Mouse (Mus musculus): ENCODE results near the gene Mybph. TPM values are rescaled to one million over a fixed set of nuclear protein-coding genes. Genes with fewer than 3 reads are reported as not detected.
A peak's percentile ranks its signal among the peaks of the same experiment; 100 is the strongest.

Mybph gene
- polyA plus RNA-seq, 1 experiment from 2014 or later, result 0.17 TPM

- H3K36me3 ChIP-seq (ENCODE audit: control insufficient read depth, insufficient read depth, low read length), result no peaks in the 10 kb centered on the region
- H3K9me3 ChIP-seq (ENCODE audit: control insufficient read depth, low read length), result no peaks in the 10 kb centered on the region
- H3K9ac ChIP-seq (ENCODE audit: low read depth, low read length), result no peak overlapping the region
- WGBS, result 36% methylated on average over 2 of the region's 2 CpGs
- H3K4me2 ChIP-seq (ENCODE audit: low read depth, low read length), result no peak overlapping the region
- H3K4me1 ChIP-seq (ENCODE audit: control insufficient read depth, insufficient read depth, low read length), result peaks cover 20% of the 10 kb centered on the region
- no peaks in the 10 kb centered on the region for H3K27me3 ChIP-seq (replicated peaks; ENCODE audit: control insufficient read depth, insufficient read depth, low read length)
- ATAC-seq, result peak; percentile 19; the same call in 1 of the 2 replicates
- H3K27ac ChIP-seq (ENCODE audit: low read length), result no peak overlapping the region
- no peak overlapping the region for H3K4me3 ChIP-seq (ENCODE audit: low read length)
Measured at GRCm38 (mm10) chr1:134195117-134195516, 1.9 kb downstream of the Mybph start.

- Histone ChIP-seq H3K4me3 (ENCODE audit: low read length) (no peak overlapping the region), H3K27ac (ENCODE audit: low read length) (0 out of 2 replicates have a peak overlapping the region, but pooled peaks have one; percentile 1), H3K27me3 (replicated peaks; ENCODE audit: control insufficient read depth, insufficient read depth, low read length) (no peaks in the 10 kb centered on the region), H3K9me3 (ENCODE audit: control insufficient read depth, low read length) (no peaks in the 10 kb centered on the region), H3K36me3 (ENCODE audit: control insufficient read depth, insufficient read depth, low read length) (no peaks in the 10 kb centered on the region), H3K4me2 (ENCODE audit: low read depth, low read length) (no peak overlapping the region), H3K9ac (ENCODE audit: low read depth, low read length) (no peak overlapping the region; the same call in 1 of the 2 replicates), H3K4me1 (ENCODE audit: control insufficient read depth, insufficient read depth, low read length) (peaks cover 20% of the 10 kb centered on the region)
- WGBS, result 30% methylated on average over 3 of the region's 3 CpGs
- peak; percentile 8; the same call in 1 of the 2 replicates for ATAC-seq
Measured at GRCm38 (mm10) chr1:134195571-134195970, 2.3 kb downstream of the Mybph start.

GRCm38 (mm10) chr1:134195979-134196378 is 2.7 kb downstream of the Mybph start:
- Histone ChIP-seq H3K9me3 (ENCODE audit: control insufficient read depth, low read length) (no peaks in the 10 kb centered on the region), H3K27ac (ENCODE audit: low read length) (0 out of 2 replicates have a peak overlapping the region, but pooled peaks have one; percentile 1), H3K4me2 (ENCODE audit: low read depth, low read length) (no peak overlapping the region; the same call in 1 of the 2 replicates), H3K4me1 (ENCODE audit: control insufficient read depth, insufficient read depth, low read length) (peaks cover 20% of the 10 kb centered on the region), H3K4me3 (ENCODE audit: low read length) (no peak overlapping the region), H3K27me3 (replicated peaks; ENCODE audit: control insufficient read depth, insufficient read depth, low read length) (no peaks in the 10 kb centered on the region), H3K9ac (ENCODE audit: low read depth, low read length) (peak overlapping the region; percentile 40; the same call in 1 of the 2 replicates), H3K36me3 (ENCODE audit: control insufficient read depth, insufficient read depth, low read length) (no peaks in the 10 kb centered on the region)
- ATAC-seq, result peak; percentile 8; the same call in 1 of the 2 replicates
- 37% methylated on average over 4 of the region's 4 CpGs for WGBS

DNA sequence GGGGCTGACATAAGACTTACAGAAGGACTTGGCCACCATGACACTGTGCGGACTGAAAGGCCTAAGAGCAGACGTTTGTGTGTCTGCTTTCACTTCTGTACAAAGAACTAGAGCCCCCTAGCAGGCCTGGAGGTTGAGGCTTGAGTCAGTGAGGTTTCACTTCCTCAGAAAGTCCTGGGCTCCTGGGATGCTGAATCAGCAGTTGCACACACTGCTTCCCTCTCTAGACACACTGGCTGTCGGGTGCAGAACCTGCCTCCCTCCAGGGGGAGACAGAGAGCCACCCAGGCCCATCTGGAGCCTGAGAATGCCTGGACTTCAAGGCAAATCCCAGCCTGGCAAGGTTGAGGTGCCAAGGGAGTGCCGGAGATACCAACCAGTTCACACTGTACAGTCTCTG is 3.1 kb downstream of the Mybph start:
- H3K36me3 ChIP-seq (ENCODE audit: control insufficient read depth, insufficient read depth, low read length), result no peaks in the 10 kb centered on the region
- no peak overlapping the region for H3K4me3 ChIP-seq (ENCODE audit: low read length)
- no peaks in the 10 kb centered on the region for H3K9me3 ChIP-seq (ENCODE audit: control insufficient read depth, low read length)
- peaks cover 20% of the 10 kb centered on the region for H3K4me1 ChIP-seq (ENCODE audit: control insufficient read depth, insufficient read depth, low read length)
- WGBS, result 65% methylated on average over 4 of the region's 4 CpGs
- no peak overlapping the region for H3K4me2 ChIP-seq (ENCODE audit: low read depth, low read length)
- H3K27me3 ChIP-seq (replicated peaks; ENCODE audit: control insufficient read depth, insufficient read depth, low read length), result no peaks in the 10 kb centered on the region
- ATAC-seq, result peak; percentile 48
- peak overlapping the region; percentile 40; the same call in 1 of the 2 replicates for H3K9ac ChIP-seq (ENCODE audit: low read depth, low read length)
- H3K27ac ChIP-seq (ENCODE audit: low read length), result no peak overlapping the region

GRCm38 (mm10) chr1:134197325-134197982 is 4.2 kb downstream of the Mybph start:
- H3K4me1 ChIP-seq (ENCODE audit: control insufficient read depth, insufficient read depth, low read length), result peaks cover 20% of the 10 kb centered on the region
- H3K27me3 ChIP-seq (replicated peaks; ENCODE audit: control insufficient read depth, insufficient read depth, low read length), result no peaks in the 10 kb centered on the region
- H3K4me3 ChIP-seq (ENCODE audit: low read length), result no peak overlapping the region
- peak; percentile 11; the same call in 1 of the 2 replicates for ATAC-seq
- no peaks in the 10 kb centered on the region for H3K36me3 ChIP-seq (ENCODE audit: control insufficient read depth, insufficient read depth, low read length)
- H3K9ac ChIP-seq (ENCODE audit: low read depth, low read length), result no peak overlapping the region
- H3K9me3 ChIP-seq (ENCODE audit: control insufficient read depth, low read length), result no peaks in the 10 kb centered on the region
- WGBS, result 82% methylated on average over 15 of the region's 15 CpGs
- no peak overlapping the region for H3K4me2 ChIP-seq (ENCODE audit: low read depth, low read length)
- H3K27ac ChIP-seq (ENCODE audit: low read length), result no peak overlapping the region

DNA sequence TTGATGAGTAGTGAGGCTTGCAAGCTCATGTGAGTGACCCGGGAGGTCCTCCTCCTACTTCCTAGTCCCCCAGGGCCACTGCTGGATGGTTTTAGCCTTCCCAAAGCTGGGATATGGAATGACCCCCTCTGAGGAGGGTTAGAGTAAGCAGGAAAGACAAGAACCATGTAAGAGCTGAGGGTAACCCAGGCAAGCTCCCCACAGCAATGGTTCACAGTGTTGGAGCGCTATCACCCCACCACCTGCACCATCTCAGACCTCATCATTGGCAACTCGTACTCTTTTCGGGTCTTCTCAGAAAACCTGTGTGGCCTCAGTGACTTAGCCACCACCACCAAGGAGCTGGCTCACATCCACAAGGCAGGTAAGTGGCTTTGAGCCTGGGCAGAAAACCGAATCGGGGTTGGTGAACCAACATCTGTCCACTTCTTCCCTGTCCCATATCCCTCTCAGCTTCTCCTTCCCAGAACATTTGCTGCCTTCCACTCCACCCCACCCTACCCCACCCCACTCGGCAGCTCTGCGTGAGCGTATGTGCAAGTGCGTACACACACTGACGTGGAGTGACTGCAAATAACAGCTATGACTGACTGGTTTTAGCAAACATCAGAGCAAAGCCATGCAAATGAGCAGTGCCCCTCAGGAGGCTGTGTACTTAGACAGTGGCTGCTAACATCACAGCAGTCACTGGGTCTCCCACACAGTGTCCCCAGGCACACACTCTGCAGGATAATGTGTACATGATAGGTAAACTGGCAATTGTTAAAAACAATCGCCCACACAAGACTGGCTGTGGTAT is 5.1 kb downstream of the Mybph start:
- ATAC-seq, result no peak
- no peak overlapping the region for H3K27ac ChIP-seq (ENCODE audit: low read length)
- no peaks in the 10 kb centered on the region for H3K9me3 ChIP-seq (ENCODE audit: control insufficient read depth, low read length)
- H3K9ac ChIP-seq (ENCODE audit: low read depth, low read length), result no peak overlapping the region
- H3K4me3 ChIP-seq (ENCODE audit: low read length), result no peak overlapping the region
- H3K27me3 ChIP-seq (replicated peaks; ENCODE audit: control insufficient read depth, insufficient read depth, low read length), result no peaks in the 10 kb centered on the region
- no peak overlapping the region for H3K4me2 ChIP-seq (ENCODE audit: low read depth, low read length)
- 72% methylated on average over 12 of the region's 12 CpGs for WGBS
- H3K36me3 ChIP-seq (ENCODE audit: control insufficient read depth, insufficient read depth, low read length), result no peaks in the 10 kb centered on the region
- H3K4me1 ChIP-seq (ENCODE audit: control insufficient read depth, insufficient read depth, low read length), result peaks cover 20% of the 10 kb centered on the region

DNA sequence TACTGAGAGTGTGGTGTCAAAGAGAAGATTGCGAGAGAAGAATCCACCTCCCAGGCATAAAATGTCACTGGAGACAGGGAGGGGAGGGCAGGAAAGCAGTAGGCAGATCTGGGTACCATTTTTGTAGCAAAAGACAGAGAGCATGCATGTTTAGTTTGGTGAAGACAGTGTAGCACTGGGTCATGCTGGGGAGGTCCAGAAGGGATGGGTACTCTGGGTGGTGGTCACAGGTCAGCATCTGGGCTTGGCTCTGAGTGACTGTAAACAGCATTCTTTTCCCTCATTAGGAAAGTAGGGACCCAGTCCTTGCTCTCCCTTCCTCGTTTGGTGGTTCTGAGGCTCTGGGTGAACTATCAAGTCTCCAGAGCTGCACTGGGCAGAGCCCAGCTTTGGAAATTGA is 7.2 kb downstream of the Mybph start:
- H3K27me3 ChIP-seq (replicated peaks; ENCODE audit: control insufficient read depth, insufficient read depth, low read length), result no peaks in the 10 kb centered on the region
- H3K4me1 ChIP-seq (ENCODE audit: control insufficient read depth, insufficient read depth, low read length), result peaks cover 15% of the 10 kb centered on the region
- no peak overlapping the region for H3K27ac ChIP-seq (ENCODE audit: low read length)
- H3K4me2 ChIP-seq (ENCODE audit: low read depth, low read length), result no peak overlapping the region
- ATAC-seq, result no peak
- no peaks in the 10 kb centered on the region for H3K36me3 ChIP-seq (ENCODE audit: control insufficient read depth, insufficient read depth, low read length)
- H3K4me3 ChIP-seq (ENCODE audit: low read length), result no peak overlapping the region
- 49% methylated on average over 2 of the region's 2 CpGs for WGBS
- H3K9ac ChIP-seq (ENCODE audit: low read depth, low read length), result no peak overlapping the region
- no peaks in the 10 kb centered on the region for H3K9me3 ChIP-seq (ENCODE audit: control insufficient read depth, low read length)

GRCm38 (mm10) chr1:134200998-134201686 is 7.9 kb downstream of the Mybph start:
- H3K9me3 ChIP-seq (ENCODE audit: control insufficient read depth, low read length), result no peaks in the 10 kb centered on the region
- H3K9ac ChIP-seq (ENCODE audit: low read depth, low read length), result no peak overlapping the region
- H3K27ac ChIP-seq (ENCODE audit: low read length), result no peak overlapping the region
- 87% methylated on average over 6 of the region's 6 CpGs for WGBS
- H3K4me1 ChIP-seq (ENCODE audit: control insufficient read depth, insufficient read depth, low read length), result peaks cover 12% of the 10 kb centered on the region
- no peak for ATAC-seq
- no peaks in the 10 kb centered on the region for H3K27me3 ChIP-seq (replicated peaks; ENCODE audit: control insufficient read depth, insufficient read depth, low read length)
- H3K4me2 ChIP-seq (ENCODE audit: low read depth, low read length), result no peak overlapping the region
- H3K4me3 ChIP-seq (ENCODE audit: low read length), result no peak overlapping the region
- H3K36me3 ChIP-seq (ENCODE audit: control insufficient read depth, insufficient read depth, low read length), result no peaks in the 10 kb centered on the region

DNA sequence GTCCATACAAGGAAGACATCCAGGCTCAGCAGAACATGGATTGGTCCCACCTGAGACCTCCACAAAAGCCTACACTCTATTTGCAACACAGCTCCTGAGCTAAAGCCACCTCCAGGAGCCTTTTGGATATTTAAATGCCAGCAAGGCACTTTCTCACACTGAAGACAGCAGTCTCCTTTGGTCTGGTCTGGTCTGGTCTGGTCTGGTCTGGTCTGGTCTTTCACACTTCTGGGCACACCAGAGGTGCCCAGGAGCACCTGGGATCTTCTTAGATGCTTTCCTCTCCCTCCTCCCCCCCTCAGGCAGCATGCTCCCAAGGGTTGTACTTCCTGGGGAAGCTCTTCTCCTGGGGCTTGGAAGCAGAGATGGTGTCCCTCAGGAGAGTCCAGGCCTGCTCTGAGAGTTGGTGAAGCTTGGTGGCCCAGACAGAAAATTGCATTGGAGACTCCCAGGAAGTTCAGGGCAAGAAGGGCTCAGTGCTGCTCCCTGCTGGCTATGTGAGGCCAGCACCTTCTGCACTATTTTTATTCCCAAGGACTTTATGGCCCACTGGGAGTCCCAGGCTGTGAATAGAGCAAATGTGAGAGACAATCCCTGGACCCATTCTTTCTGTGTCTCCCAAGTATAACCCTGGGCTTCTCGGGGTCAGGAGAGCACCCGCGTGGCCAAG is 8.6 kb downstream of the Mybph start:
- no peaks in the 10 kb centered on the region for H3K27me3 ChIP-seq (replicated peaks; ENCODE audit: control insufficient read depth, insufficient read depth, low read length)
- no peak overlapping the region for H3K4me3 ChIP-seq (ENCODE audit: low read length)
- 57% methylated on average over 3 of the region's 3 CpGs for WGBS
- H3K9ac ChIP-seq (ENCODE audit: low read depth, low read length), result no peak overlapping the region
- no peaks in the 10 kb centered on the region for H3K36me3 ChIP-seq (ENCODE audit: control insufficient read depth, insufficient read depth, low read length)
- H3K9me3 ChIP-seq (ENCODE audit: control insufficient read depth, low read length), result no peaks in the 10 kb centered on the region
- no peak overlapping the region for H3K4me2 ChIP-seq (ENCODE audit: low read depth, low read length)
- H3K27ac ChIP-seq (ENCODE audit: low read length), result no peak overlapping the region
- H3K4me1 ChIP-seq (ENCODE audit: control insufficient read depth, insufficient read depth, low read length), result peaks cover 17% of the 10 kb centered on the region
- ATAC-seq, result no peak

Measured in intestine, embryonic 16.5 days (tissue).